Mouse (Mus musculus): ENCODE results near the gene Gpatch4. TPM values are rescaled to one million over a fixed set of nuclear protein-coding genes. Genes with fewer than 3 reads are reported as not detected.

Gene Gpatch4
- polyA plus RNA-seq (2015; fragmentation: Nextera tagmentation; extraction: Ambion mirVana), result 29.7 and 30.7 TPM in 2 replicates

DNA sequence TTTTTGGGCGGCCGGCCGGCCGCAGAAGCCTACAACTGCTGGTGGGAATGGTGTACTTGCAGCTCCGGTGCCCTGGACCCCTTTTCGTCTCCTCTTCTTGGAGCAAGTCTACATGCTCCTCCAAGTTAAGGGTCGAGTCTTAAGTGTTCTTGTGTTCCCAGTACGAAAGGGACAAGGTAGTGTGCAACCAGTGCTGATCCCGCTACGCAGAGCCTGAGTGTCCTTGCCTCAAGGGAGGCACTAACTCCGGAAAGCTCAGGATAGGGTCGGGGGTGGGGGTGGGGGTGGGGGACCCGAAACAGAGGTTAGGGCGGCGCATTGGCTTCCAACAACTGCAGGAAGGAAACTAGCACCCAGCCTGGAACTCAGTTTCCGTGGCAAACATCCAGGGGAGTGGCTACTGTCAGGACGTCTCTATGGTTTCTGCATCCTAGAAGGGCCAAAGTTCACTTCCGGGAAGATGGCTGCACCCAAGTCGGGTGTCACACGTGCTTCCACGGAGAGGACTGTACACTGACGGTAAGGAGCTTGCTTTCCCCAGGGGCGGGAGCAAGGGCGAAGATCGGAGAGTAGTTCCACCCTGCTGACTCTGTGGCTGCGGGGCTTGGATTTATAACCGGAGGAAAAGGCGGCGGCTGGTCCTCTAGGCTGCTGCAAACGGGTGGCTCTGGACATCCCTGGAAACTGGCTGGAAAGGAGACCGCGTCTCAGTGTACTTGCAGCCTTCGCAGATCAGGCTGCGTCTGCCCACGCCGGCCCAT is at the start of gene Gpatch4:
Gpatch4 (plus strand) TSS at position 448 of the 761 bp plus-strand sequence.
- Histone ChIP-seq H3K9ac (peak within 1 kb of the TSS; percentile 65), H3K9me3 (replicated peaks) (no peaks in the 10 kb centered on the region), H3K27me3 (peaks cover 19% of the 10 kb centered on the region), H3K36me3 (ENCODE audit: poor library complexity, severe bottlenecking) (no peaks in the 10 kb centered on the region), H3K4me3 (peak within 1 kb of the TSS; percentile 83), H3K4me2 (peak within 1 kb of the TSS; percentile 85), H3K27ac (no peak within 1 kb of the TSS), H3K4me1 (peaks cover 13% of the 10 kb centered on the region)
- peak; percentile 97 for ATAC-seq
- WGBS, result 9% methylated on average over 36 of the region's 36 CpGs

DNA sequence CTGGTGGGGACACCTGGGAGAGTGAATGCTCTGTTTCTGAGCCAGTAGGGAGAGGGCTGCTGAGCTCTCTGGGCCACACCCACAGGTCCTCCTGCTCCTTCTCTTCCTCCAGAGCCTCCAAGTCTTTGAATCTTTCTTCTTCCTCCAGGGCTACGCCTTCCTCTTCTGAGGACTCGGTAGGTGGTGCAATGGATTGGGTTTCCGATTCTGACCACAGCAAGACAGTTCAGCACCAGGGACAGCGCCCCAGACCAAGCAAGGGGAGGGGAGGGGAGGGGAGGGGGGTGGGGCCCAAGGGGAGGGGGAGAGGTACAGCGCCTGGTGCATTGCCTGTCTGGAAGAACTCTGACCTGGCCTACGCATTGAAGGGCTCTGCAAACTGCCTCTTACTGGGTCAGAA is 49.5 kb upstream of the Gpatch4 start:
- WGBS, result 3% methylated on average over 5 of the region's 6 CpGs
- Histone ChIP-seq H3K27ac (no peak overlapping the region), H3K9ac (no peak overlapping the region), H3K36me3 (ENCODE audit: poor library complexity, severe bottlenecking) (no peaks in the 10 kb centered on the region), H3K4me3 (no peak overlapping the region), H3K9me3 (replicated peaks) (no peaks in the 10 kb centered on the region), H3K4me2 (no peak overlapping the region), H3K27me3 (peaks cover 92% of the 10 kb centered on the region), H3K4me1 (peaks cover 17% of the 10 kb centered on the region)
- no peak for ATAC-seq

DNA sequence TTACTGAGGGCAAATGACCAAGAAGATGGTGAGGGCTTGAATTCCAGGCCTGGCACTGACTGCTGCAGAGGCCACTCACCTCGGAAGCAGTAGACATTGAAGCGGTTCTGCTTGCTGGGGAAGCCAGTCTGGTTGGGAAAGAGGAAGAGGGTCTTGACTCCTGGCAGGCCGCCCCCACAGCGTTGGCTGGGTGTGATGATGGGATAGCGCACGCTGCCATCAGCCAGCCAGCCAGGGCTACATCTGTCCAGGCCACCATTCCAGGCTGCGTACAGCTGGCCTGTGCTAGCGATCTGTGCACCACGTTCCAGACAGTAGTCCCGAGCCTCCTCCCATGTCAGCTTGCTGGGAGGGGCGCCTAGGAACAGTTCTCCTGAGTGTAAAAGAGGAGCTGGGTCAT is 47.6 kb upstream of the Gpatch4 start:
- no peaks in the 10 kb centered on the region for H3K9me3 ChIP-seq (replicated peaks)
- no peaks in the 10 kb centered on the region for H3K36me3 ChIP-seq (ENCODE audit: poor library complexity, severe bottlenecking)
- no peak overlapping the region for H3K4me3 ChIP-seq
- no peak overlapping the region for H3K9ac ChIP-seq
- no peak for ATAC-seq
- no peak overlapping the region for H3K27ac ChIP-seq
- H3K4me1 ChIP-seq, result peaks cover 31% of the 10 kb centered on the region
- peaks cover 95% of the 10 kb centered on the region for H3K27me3 ChIP-seq
- WGBS, result 26% methylated on average over 11 of the region's 11 CpGs
- H3K4me2 ChIP-seq, result no peak overlapping the region

DNA sequence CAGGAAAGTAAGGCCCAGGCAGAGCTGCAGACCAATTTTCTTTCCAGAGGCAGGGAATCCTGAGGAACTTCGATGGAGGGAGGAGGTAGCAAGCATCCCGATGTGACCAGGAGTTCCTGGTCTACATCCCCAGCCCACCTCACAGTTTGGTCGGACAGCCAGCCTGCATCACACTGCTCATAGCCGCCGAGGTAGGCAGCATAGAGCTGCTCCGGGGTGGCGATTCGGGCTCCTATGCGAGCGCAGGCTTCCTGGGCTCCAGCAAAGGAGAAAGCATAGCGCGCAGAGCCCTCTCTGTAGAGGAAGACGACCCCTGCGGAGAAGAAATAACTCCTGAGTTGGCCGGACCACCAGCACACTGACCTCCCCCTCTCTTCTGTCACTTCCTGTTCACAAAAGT is 46.5 kb upstream of the Gpatch4 start:
- WGBS, result 2% methylated on average over 15 of the region's 15 CpGs
- ATAC-seq, result no peak
- no peaks in the 10 kb centered on the region for H3K36me3 ChIP-seq (ENCODE audit: poor library complexity, severe bottlenecking)
- H3K27me3 ChIP-seq, result peaks cover 99% of the 10 kb centered on the region
- no peak overlapping the region for H3K9ac ChIP-seq
- peaks cover 40% of the 10 kb centered on the region for H3K4me1 ChIP-seq
- H3K9me3 ChIP-seq (replicated peaks), result no peaks in the 10 kb centered on the region
- no peak overlapping the region for H3K4me3 ChIP-seq
- H3K4me2 ChIP-seq, result peak overlapping the region; percentile 69
- H3K27ac ChIP-seq, result no peak overlapping the region

DNA sequence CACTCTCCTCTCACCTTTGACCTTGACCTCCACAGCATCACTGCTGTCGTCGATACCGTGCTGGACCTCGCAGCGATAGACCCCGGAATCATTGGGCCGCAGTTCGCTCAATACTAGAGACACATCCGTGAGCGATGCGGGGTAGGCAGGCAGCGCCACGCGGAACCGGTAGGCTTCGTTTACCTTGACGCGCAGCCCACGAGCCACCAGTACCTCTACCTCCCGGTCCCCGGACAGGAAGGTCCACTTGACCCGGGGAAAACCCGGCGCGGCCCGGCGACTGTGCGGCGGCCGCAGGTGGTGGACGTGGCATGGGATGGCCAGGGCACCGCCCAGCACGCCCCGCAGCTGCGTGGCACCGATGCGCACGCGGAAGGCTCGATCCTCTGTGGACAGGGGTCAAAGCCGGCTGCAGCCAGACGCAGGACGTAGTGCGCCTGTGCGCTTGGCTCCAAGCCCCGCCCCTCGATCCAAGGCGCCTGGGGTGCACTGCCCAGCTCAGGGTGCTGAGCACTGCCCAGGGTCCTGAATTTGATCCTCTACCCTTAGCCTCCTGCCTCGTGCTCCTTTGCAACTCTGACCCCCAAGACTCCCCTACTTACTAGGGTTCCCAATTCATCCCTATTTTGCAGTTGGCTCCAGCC is 45.8 kb upstream of the Gpatch4 start:
- H3K4me1 ChIP-seq, result peaks cover 47% of the 10 kb centered on the region
- WGBS, result 1% methylated on average over 49 of the region's 49 CpGs
- peak overlapping the region; percentile 57 for H3K9ac ChIP-seq
- H3K27ac ChIP-seq, result no peak overlapping the region
- H3K36me3 ChIP-seq (ENCODE audit: poor library complexity, severe bottlenecking), result no peaks in the 10 kb centered on the region
- ATAC-seq, result no peak
- peak overlapping the region; percentile 41 for H3K4me3 ChIP-seq
- H3K9me3 ChIP-seq (replicated peaks), result no peaks in the 10 kb centered on the region
- H3K4me2 ChIP-seq, result peak overlapping the region; percentile 69
- peaks cover 100% of the 10 kb centered on the region for H3K27me3 ChIP-seq

DNA sequence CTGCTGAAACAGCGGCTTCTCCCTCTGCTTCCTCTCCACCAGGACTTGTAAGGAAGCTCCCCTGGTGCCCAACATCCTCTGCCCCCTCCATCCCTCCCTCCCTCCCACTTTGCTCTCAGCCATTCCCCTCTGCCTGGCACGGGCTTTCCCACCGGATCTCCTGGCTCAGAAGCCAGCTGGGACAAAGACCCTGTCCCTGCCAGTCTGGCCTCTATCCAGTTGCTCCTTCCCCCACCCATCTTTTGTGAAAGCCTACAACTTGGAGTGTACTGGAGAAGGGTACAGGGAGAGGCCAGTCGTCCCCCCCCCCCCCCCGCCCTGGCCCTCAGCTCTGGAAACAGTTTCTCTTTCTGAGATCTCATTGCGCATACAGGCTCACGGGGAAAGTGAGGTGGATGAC is 44.2 kb upstream of the Gpatch4 start:
- Histone ChIP-seq H3K4me3 (peak overlapping the region; percentile 48), H3K4me2 (peak overlapping the region; percentile 80), H3K27ac (no peak overlapping the region), H3K27me3 (peaks cover 100% of the 10 kb centered on the region), H3K9ac (no peak overlapping the region), H3K36me3 (ENCODE audit: poor library complexity, severe bottlenecking) (no peaks in the 10 kb centered on the region), H3K4me1 (peaks cover 55% of the 10 kb centered on the region), H3K9me3 (replicated peaks) (no peaks in the 10 kb centered on the region)
- ATAC-seq, result 0 out of 2 replicates have a peak, but pooled peaks have one; percentile 12
- 2% methylated on average over 6 of the region's 7 CpGs for WGBS

DNA sequence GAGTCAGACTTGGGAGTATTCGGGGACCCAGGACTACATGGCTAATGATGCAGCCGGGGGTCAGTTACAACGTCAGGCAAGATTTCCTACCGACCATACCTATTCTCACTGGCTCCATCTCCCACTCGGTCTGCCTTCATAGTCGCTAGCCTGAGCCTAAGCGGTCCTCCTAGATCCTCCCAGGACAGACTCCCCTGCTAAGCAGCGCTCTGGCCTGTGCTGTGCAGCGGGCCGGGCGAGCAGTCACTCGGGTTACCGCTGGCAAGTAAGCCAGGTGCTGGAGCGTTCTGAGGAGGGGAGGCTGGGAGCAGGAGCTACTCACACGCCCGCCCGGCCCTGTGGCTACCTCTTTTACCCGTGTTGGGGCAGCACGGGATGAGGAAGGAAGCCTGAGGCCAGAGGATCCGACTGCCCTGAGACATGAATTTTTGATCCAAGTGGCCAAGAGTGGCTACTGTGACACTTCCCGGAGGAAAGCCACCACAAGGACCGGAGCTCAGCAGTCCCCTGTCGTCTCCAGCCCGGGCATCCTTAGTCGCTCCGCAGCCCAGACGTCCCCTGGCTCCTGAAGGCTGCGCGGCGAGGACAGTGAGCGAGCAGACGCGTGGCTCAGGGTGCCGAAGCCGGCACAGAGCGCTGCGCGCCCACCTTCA is 43.5 kb upstream of the Gpatch4 start:
- H3K4me3 ChIP-seq, result peak overlapping the region; percentile 48
- peaks cover 55% of the 10 kb centered on the region for H3K4me1 ChIP-seq
- H3K9me3 ChIP-seq (replicated peaks), result no peaks in the 10 kb centered on the region
- WGBS, result under 1% methylated on average over 38 of the region's 38 CpGs
- H3K36me3 ChIP-seq (ENCODE audit: poor library complexity, severe bottlenecking), result no peaks in the 10 kb centered on the region
- H3K27me3 ChIP-seq, result peaks cover 99% of the 10 kb centered on the region
- ATAC-seq, result no peak
- peak overlapping the region; percentile 80 for H3K4me2 ChIP-seq
- H3K9ac ChIP-seq, result peak overlapping the region; percentile 64
- peak overlapping the region; percentile 0; the same call in 1 of the 2 replicates for H3K27ac ChIP-seq

DNA sequence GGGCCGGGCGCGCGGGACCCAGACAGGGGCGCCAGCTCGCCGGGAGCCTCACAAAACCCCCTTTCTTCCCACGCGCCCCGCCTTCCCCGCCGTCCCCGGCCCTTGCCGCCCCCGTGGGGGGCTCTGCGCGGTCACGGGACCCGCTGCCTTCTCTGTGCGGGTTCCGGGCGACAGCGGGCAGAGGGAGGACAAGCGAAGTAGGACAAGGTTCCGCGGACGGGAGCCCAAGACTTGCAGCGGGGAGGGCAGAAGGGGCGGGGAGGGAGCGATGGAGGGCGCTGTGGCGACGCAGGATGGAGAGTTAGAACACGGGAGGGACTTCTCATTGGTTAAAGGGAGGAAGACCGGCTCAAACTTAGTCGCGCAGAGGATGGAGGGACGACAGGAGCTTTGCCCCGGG is 42.7 kb upstream of the Gpatch4 start, which contains the start of gene Bcan:
Bcan (minus strand) TSS at position 50 of the 400 bp plus-strand sequence.
- H3K9ac ChIP-seq, result peak within 1 kb of the TSS; percentile 64
- peaks cover 55% of the 10 kb centered on the region for H3K4me1 ChIP-seq
- no peaks in the 10 kb centered on the region for H3K9me3 ChIP-seq (replicated peaks)
- peak within 1 kb of the TSS; percentile 0; the same call in 1 of the 2 replicates for H3K27ac ChIP-seq
- 0 out of 2 replicates have a peak, but pooled peaks have one; percentile 14 for ATAC-seq
- H3K4me2 ChIP-seq, result peak within 1 kb of the TSS; percentile 80
- WGBS, result under 1% methylated on average over 39 of the region's 39 CpGs
- H3K27me3 ChIP-seq, result peaks cover 95% of the 10 kb centered on the region
- peak within 1 kb of the TSS; percentile 48 for H3K4me3 ChIP-seq
- no peaks in the 10 kb centered on the region for H3K36me3 ChIP-seq (ENCODE audit: poor library complexity, severe bottlenecking)

DNA sequence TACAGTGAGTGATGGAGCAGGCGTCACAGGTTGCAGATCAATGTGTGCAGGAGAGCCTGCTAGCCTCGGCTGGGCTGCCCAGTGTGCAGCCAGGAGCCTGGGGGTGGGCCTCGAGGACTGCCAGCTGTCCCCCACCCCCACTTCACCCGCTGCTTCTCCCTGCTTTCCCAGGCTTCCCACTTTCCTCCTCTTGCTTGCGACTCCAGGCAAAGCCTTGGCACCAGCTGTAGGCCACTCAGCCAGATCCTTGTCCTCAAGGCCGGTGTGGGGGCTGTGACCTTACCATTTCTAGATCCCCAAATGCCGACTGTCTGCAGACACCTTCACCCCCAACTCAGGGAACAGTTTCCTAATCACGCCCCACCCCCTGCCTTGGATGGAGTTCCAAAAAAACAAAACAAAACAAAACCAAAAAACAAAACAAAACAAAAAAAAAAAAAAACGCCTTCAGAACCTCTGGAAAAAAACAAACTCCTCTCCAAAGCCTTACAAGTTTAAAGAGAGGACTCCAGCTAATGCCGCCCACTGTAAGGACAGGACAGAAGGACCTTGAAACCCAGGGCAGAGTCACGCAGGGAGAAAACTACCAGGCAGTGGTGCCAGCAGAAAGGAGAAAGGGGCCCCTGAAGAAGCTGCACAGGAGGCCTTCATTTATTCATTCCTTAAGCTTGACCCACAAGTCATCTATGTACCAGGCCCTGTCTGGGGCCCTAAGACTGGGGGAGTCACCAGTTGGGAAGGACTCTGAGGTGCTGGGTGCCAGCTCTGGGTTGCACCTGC is 41.9 kb upstream of the Gpatch4 start:
- no peaks in the 10 kb centered on the region for H3K36me3 ChIP-seq (ENCODE audit: poor library complexity, severe bottlenecking)
- 0 out of 2 replicates have a peak, but pooled peaks cover under 1% of the 10 kb centered on the region for H3K9me3 ChIP-seq (replicated peaks)
- H3K4me1 ChIP-seq, result peaks cover 55% of the 10 kb centered on the region
- peak overlapping the region; percentile 48 for H3K4me3 ChIP-seq
- WGBS, result 12% methylated on average over 11 of the region's 11 CpGs
- H3K9ac ChIP-seq, result no peak overlapping the region
- H3K27me3 ChIP-seq, result peaks cover 91% of the 10 kb centered on the region
- no peak for ATAC-seq
- peak overlapping the region; percentile 80 for H3K4me2 ChIP-seq
- peak overlapping the region; percentile 4; the same call in 1 of the 2 replicates for H3K27ac ChIP-seq

DNA sequence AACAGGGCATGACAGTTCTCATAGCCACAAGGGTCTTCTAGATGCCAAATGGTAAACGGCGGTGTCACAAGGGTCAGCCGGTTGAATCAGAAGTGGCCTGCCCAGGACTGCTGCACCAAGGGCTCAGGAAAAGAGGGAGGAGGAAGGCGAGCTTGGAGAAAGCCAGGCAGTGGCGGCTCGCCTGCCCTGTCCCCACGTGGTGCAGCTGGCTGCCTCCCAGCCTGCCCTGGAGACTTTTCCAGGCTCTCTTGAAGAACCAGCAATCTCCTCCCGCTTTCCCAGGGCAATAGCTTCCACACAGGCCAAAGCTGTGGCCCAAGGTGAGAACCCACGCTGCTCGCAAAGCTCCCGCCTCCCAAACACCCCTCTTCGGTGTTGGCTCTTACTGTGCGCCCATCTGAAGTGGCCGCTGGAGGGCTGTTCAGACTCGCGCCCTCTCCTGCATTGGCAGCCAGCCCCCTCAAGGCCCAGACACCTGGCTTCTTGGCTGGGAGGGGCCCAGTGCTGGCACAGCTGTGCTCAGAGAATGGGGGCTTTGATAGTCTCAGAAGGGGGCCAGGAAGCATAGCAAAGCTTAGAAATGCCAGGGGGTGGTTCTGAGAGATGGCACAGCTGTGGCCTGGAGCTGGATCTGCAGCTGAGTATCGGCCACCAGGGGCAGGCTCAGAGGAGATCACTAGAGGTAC is 40.5 kb upstream of the Gpatch4 start:
- no peak overlapping the region for H3K9ac ChIP-seq
- ATAC-seq, result peak; percentile 50; the same call in 1 of the 2 replicates
- H3K4me1 ChIP-seq, result peaks cover 44% of the 10 kb centered on the region
- 0 out of 2 replicates have a peak, but pooled peaks cover 4% of the 10 kb centered on the region for H3K9me3 ChIP-seq (replicated peaks)
- H3K27me3 ChIP-seq, result peaks cover 77% of the 10 kb centered on the region
- no peak overlapping the region; the same call in 1 of the 2 replicates for H3K27ac ChIP-seq
- WGBS, result 4% methylated on average over 17 of the region's 17 CpGs
- peak overlapping the region; percentile 23 for H3K4me2 ChIP-seq
- H3K4me3 ChIP-seq, result no peak overlapping the region
- H3K36me3 ChIP-seq (ENCODE audit: poor library complexity, severe bottlenecking), result no peaks in the 10 kb centered on the region

Data from forebrain, embryonic 13.5 days (tissue).